Mouse (Mus musculus) gastrocnemius, postnatal 36 days (tissue): ENCODE results near the gene Lcorl. TPM values are rescaled to one million over a fixed set of nuclear protein-coding genes. Genes with fewer than 3 reads are reported as not detected.

Source experiments
- total RNA-seq, 2 experiments: library from RNA; stranded (reverse); gene quantifications; 2 replicates each; pipeline ENCODE4 v1.2.3; 2021

Gene Lcorl
- total RNA-seq, 2 experiments from 2014 or later, result 5.0 to 6.8 TPM

Other genes with a start within 250 kb of the Lcorl start
- gene Fam184b, start 218.0 kb downstream of the Lcorl start, total RNA-seq, result under 1 TPM; 0.18 to 0.35 TPM
- under 1 TPM; 0.38 to 0.42 TPM for gene Ncapg, start 187.7 kb downstream of the Lcorl start, total RNA-seq